Mouse (Mus musculus): Measurements from ENCODE around the gene Arsb.

DNA sequence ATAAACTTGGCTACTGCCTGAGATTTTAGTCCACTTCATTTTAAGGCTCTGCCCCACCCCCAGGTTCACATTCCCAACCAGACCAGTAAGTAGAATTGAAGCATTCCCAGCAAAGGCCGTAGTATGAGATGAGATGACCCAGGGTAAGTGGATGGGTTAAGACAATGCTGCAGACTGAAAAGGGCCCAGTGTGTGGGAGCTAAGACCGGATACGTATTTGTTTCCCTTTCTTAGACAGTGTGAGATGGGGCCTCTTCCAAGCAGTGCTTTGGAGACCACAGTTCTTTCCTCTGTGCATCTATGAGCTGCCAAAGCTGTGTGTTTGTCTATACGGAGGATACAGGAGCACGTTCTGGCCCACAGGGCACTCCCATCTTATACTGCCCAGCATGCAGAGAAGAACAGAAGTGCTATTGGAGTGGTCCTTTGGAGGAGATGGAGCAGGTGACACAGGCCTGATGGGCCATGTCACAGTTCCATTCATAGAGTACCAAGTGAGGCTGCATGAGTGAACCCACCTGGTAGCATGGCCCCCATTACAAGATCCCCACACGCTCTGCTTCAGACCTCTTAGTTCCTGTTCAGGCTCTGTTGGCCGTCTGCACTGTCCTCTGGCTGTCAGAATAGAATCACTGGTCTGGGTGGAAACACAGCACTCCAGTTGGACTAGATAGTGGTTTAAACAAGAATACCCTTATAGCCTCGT, 148.8 kb downstream of the Arsb start:
- TF ChIP-seq CTCF (IDR thresholded peaks at IDR 0.05; ENCODE audit: low read depth, low read length) (no peak), POLR2A (IDR thresholded peaks at IDR 0.05; ENCODE audit: borderline replicate concordance, low read depth, low read length) (no peak)
